Mouse (Mus musculus): ENCODE measurements around the gene Wbp1. TPM values are rescaled to one million over a fixed set of nuclear protein-coding genes. Genes with fewer than 3 reads are reported as not detected.

Wbp1 gene
- total and polyA plus RNA-seq, 2 experiments from 2014 or later, result 97.5 to 151 TPM

DNA sequence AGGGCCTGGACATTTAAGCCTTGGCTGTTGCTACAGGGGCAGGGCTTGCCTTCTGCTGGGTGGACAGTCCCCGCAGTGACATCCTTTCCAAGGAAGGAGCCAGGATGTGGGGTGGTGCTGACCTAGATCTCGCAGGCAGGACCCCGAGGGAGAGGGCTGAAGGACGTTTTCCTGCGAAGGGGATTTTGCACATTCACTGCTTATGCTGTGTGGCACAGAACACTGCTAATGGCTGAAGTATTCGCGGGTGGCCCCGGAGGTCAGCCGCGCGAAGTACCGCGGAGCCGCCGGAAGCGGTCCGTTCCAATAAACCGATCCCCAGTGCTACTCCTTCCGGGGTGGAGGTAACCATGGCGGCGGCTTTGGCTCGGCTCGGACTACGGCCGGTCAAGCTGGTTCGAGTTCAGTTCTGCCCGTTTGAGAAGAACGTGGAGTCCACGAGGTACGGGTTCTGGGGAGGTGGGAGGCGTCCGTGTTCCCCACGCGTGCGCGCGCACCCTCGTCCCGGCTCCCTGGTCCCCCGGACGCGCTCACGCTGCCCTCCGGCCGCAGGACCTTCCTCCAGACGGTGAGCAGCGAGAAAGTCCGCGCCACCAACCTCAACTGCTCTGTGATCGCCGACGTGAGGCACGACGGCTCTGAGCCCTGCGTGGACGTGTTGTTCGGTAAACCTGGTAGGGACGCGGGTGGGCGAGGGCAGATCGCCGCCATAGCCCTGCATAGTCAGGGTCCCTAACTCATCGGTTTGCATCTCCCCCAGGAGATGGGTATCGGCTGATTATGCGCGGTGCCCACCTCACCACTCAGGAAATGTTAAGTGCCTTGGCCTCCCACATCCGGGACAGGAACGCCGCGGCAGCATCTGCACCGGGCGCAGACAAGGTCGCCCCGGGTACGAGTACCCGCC is 12.3 kb downstream of the Wbp1 start, which contains the start of gene Mrpl53:
TSS of gene Mrpl53 (plus strand) at position 279 of the 907 bp plus-strand sequence.
- ATAC-seq (ENCODE audit: insufficient read depth, low read depth), result peak; percentile 87
- peaks cover 14% of the 10 kb centered on the region for H3K36me3 ChIP-seq (replicated peaks; ENCODE audit: control insufficient read depth, insufficient read depth, low read length)
- peak within 1 kb of the TSS; percentile 84 for H3K9ac ChIP-seq (replicated peaks; ENCODE audit: low read depth, low read length)
- TF ChIP-seq EP300 (IDR thresholded peaks at IDR 0.05; ENCODE audit: low read depth) (peak; percentile 54; the same call in 1 of the 2 replicates), CTCF (IDR thresholded peaks at IDR 0.05; ENCODE audit: low read depth) (no peak)
- H3K9me3 ChIP-seq (replicated peaks; ENCODE audit: control insufficient read depth, low read length), result no peaks in the 10 kb centered on the region
- peak within 1 kb of the TSS; percentile 89 for H3K4me2 ChIP-seq (ENCODE audit: low read depth, low read length)
- peaks cover 19% of the 10 kb centered on the region for H3K4me1 ChIP-seq (ENCODE audit: control insufficient read depth, insufficient read depth)
- peak within 1 kb of the TSS; percentile 88 for H3K4me3 ChIP-seq (ENCODE audit: low read depth, low read length)
- H3K27me3 ChIP-seq (ENCODE audit: control insufficient read depth, insufficient read depth, low read length), result no peaks in the 10 kb centered on the region
- WGBS, result under 1% methylated on average over 73 of the region's 76 CpGs
- peak within 1 kb of the TSS; percentile 89 for H3K27ac ChIP-seq (ENCODE audit: low read depth)
- DNase-seq (ENCODE audit: low spot score), result peak; percentile 75

DNA sequence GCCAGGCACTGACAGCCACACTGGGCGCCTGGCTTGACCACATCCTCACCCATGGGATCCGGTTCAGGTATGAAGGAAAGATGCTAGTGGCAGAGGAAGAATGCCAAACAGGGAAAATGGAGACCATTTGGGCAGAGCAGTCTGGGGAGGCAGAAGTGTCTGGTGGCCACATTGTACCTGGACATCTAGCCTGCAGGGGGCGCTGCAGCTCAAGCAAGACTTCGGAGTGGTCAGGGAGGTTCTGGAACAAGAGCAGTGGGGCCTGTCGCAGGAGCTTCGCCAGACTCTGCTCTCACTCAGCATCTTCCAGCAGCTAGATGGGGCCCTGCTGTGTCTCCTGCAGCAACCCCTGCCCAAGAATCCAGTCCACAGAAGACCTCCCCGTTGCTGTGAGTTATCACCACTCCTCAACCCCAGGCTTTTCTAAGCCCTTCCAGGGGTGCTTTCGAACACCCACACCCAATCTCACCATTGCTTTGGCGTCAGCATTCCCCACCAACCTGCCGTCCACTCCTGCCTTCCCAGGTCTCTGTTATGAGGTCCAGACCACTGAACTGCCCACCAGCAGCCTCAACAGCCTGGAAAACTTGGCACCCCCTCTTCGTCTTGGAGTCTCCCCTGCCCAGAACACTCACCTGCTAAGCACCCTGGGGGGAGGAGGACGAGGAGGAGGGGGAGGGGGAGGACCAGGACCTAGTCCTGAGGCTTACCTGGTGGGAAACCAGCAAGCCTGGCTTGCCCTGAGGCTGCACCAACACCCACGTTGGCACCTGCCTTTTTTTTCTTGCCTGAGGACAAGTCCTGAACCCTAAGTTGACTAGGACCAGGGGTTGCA is 13.6 kb downstream of the Wbp1 start:
- peak; percentile 77 for DNase-seq (ENCODE audit: low spot score)
- TF ChIP-seq EP300 (IDR thresholded peaks at IDR 0.05; ENCODE audit: low read depth), result no peak
- TF ChIP-seq CTCF (IDR thresholded peaks at IDR 0.05; ENCODE audit: low read depth), result peak; percentile 73

DNA sequence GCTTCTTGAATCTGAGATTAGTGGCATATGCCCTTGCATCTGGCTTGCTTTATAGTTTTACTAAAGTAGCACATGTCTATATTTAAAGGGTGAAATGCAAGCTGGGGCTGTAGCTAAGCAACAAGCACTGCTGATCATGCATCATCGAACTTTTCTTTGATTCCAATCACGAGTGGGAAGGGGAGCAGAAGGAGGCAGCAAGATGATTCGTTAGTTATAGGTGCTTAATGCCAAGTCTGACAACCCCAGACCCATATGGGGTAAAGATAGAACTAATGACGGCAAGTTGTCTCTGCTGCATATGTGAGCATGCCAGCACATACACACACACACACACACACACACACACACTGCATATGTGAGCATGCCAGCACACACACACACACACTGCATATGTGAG is 17.2 kb downstream of the Wbp1 start:
- H3K27me3 ChIP-seq (ENCODE audit: control insufficient read depth, insufficient read depth, low read length), result no peaks in the 10 kb centered on the region
- H3K4me1 ChIP-seq (ENCODE audit: control insufficient read depth, insufficient read depth), result peaks cover 17% of the 10 kb centered on the region
- no peaks in the 10 kb centered on the region for H3K9me3 ChIP-seq (replicated peaks; ENCODE audit: control insufficient read depth, low read length)
- H3K27ac ChIP-seq (ENCODE audit: low read depth), result no peak overlapping the region
- H3K4me2 ChIP-seq (ENCODE audit: low read depth, low read length), result no peak overlapping the region
- TF ChIP-seq CTCF (IDR thresholded peaks at IDR 0.05; ENCODE audit: low read depth) (no peak), EP300 (IDR thresholded peaks at IDR 0.05; ENCODE audit: low read depth) (no peak)
- no peak for DNase-seq (ENCODE audit: low spot score)
- no peak overlapping the region for H3K4me3 ChIP-seq (ENCODE audit: low read depth, low read length)
- no peak overlapping the region for H3K9ac ChIP-seq (replicated peaks; ENCODE audit: low read depth, low read length)
- 76% methylated on average over 4 of the region's 4 CpGs for WGBS
- no peak for ATAC-seq (ENCODE audit: insufficient read depth, low read depth)
- peaks cover 8% of the 10 kb centered on the region for H3K36me3 ChIP-seq (replicated peaks; ENCODE audit: control insufficient read depth, insufficient read depth, low read length)

More for the DNA sequence above, 13.6 kb downstream of the Wbp1 start:
- H3K4me3 ChIP-seq (ENCODE audit: low read depth, low read length), result no peak overlapping the region
- ATAC-seq (ENCODE audit: insufficient read depth, low read depth), result 0 out of 2 replicates have a peak, but pooled peaks have one; percentile 24
- peak overlapping the region; percentile 89 for H3K4me2 ChIP-seq (ENCODE audit: low read depth, low read length)
- H3K27me3 ChIP-seq (ENCODE audit: control insufficient read depth, insufficient read depth, low read length), result no peaks in the 10 kb centered on the region
- H3K4me1 ChIP-seq (ENCODE audit: control insufficient read depth, insufficient read depth), result peaks cover 23% of the 10 kb centered on the region
- H3K9ac ChIP-seq (replicated peaks; ENCODE audit: low read depth, low read length), result 0 out of 2 replicates have a peak overlapping the region, but pooled peaks have one; percentile 84
- H3K27ac ChIP-seq (ENCODE audit: low read depth), result peak overlapping the region; percentile 89; the same call in 1 of the 2 replicates
- peaks cover 14% of the 10 kb centered on the region for H3K36me3 ChIP-seq (replicated peaks; ENCODE audit: control insufficient read depth, insufficient read depth, low read length)
- H3K9me3 ChIP-seq (replicated peaks; ENCODE audit: control insufficient read depth, low read length), result no peaks in the 10 kb centered on the region
- 39% methylated on average over 13 of the region's 13 CpGs for WGBS

DNA sequence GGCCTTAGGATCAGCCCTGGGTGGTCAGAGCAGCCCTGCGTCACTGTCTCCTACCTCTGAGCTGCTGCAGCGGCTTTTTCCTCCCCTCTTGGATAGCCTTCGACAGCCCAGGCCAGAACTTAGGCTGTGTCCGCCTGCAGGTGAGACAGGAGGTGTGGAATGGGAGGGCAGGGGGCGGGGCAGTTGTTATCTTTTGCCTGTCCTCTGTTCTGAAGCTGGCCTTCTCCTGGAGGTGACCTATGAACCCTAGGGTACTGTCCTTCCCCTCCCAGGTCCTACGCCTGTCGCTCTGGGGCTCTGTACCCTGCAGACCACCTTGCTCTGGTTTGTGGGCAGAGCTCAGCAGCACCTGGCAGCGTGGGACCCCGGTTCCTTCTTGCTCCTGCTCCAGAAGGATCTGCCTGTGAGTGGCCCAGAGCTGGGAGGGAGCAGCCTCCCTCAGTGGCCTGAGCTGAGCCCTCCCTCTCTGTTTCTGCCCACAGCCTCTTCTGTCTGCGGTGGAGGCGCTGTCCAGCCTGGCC is 18.2 kb downstream of the Wbp1 start:
- peak overlapping the region; percentile 97 for H3K4me2 ChIP-seq (ENCODE audit: low read depth, low read length)
- 58% methylated on average over 11 of the region's 11 CpGs for WGBS

More for the DNA sequence above, 18.2 kb downstream of the Wbp1 start:
- H3K4me3 ChIP-seq (ENCODE audit: low read depth, low read length), result no peak overlapping the region
- no peaks in the 10 kb centered on the region for H3K27me3 ChIP-seq (ENCODE audit: control insufficient read depth, insufficient read depth, low read length)
- no peaks in the 10 kb centered on the region for H3K9me3 ChIP-seq (replicated peaks; ENCODE audit: control insufficient read depth, low read length)
- peaks cover 13% of the 10 kb centered on the region for H3K4me1 ChIP-seq (ENCODE audit: control insufficient read depth, insufficient read depth)
- H3K9ac ChIP-seq (replicated peaks; ENCODE audit: low read depth, low read length), result peak overlapping the region; percentile 75
- DNase-seq (ENCODE audit: low spot score) (no peak), ATAC-seq (ENCODE audit: insufficient read depth, low read depth) (no peak)
- H3K36me3 ChIP-seq (replicated peaks; ENCODE audit: control insufficient read depth, insufficient read depth, low read length), result peaks cover 8% of the 10 kb centered on the region
- H3K27ac ChIP-seq (ENCODE audit: low read depth), result no peak overlapping the region
- no peak for TF ChIP-seq EP300 (IDR thresholded peaks at IDR 0.05; ENCODE audit: low read depth)
- no peak for TF ChIP-seq CTCF (IDR thresholded peaks at IDR 0.05; ENCODE audit: low read depth)

All from heart, postnatal 0 days (tissue).